Mouse (Mus musculus) spleen, adult 2 months (tissue): ENCODE measurements around the gene Bcar3.

Source experiments
- CTCF ChIP-seq: fragments of 200-500 bp; IDR thresholded peaks from 2 replicates; pipeline ENCODE4 v1.5.1; 2011; ENCODE audit warnings: mild to moderate bottlenecking, inconsistent platforms; ENCODE audit not compliant: insufficient read depth, insufficient read length, insufficient replicate concordance; ENCODE audit errors: extremely low read depth
- POLR2A ChIP-seq: fragments of 200-500 bp; IDR thresholded peaks from 2 replicates; pipeline ENCODE4 v1.6.1; 2011; ENCODE audit warnings: low read depth, low read length, inconsistent platforms

GRCm38 (mm10) chr3:122430780-122431497, 137.0 kb downstream of the Bcar3 start:
- TF ChIP-seq POLR2A (no peak), CTCF (no peak)
